Mouse (Mus musculus) intestine, embryonic 16.5 days (tissue): ENCODE results near the gene Olfr96. TPM values are rescaled to one million over a fixed set of nuclear protein-coding genes. Genes with fewer than 3 reads are reported as not detected.

Source experiments
- ATAC-seq: fragments of 200-750 bp; cut with Nextera tagmentation; 2 replicates; pipeline ENCODE4 v1.8.0; 2017; ENCODE audit warnings: moderate TSS enrichment, moderate library complexity
- H3K27ac ChIP-seq: fragments of 300-500 bp; sonication (generic); 2 replicates; pipeline ENCODE4 v1.5.1; 2014; ENCODE audit warnings: mild to moderate bottlenecking, low read length
- H3K27me3 ChIP-seq: fragments of 300-500 bp; sonication (generic); replicated peaks from 2 replicates; pipeline ENCODE4 v1.6.1; 2014; ENCODE audit warnings: low read length, control low read depth, mixed read lengths; ENCODE audit not compliant: control insufficient read depth, insufficient read depth
- H3K36me3 ChIP-seq: fragments of 300-500 bp; sonication (generic); 2 replicates; pipeline ENCODE4 v1.6.1; 2014; ENCODE audit warnings: low read length, control low read depth; ENCODE audit not compliant: control insufficient read depth, insufficient read depth
- H3K4me1 ChIP-seq: fragments of 300-500 bp; sonication (generic); 2 replicates; pipeline ENCODE4 v1.6.1; 2014; ENCODE audit warnings: low read length, control low read depth, mixed read lengths; ENCODE audit not compliant: control insufficient read depth, insufficient read depth
- H3K4me2 ChIP-seq: fragments of 300-500 bp; sonication (generic); 2 replicates; pipeline ENCODE4 v1.6.1; 2014; ENCODE audit warnings: low read depth, low read length, control low read depth
- H3K4me3 ChIP-seq: fragments of 300-500 bp; sonication (generic); 2 replicates; pipeline ENCODE4 v1.5.1; 2014; ENCODE audit warnings: mild to moderate bottlenecking, low read length
- H3K9ac ChIP-seq: fragments of 300-500 bp; sonication (generic); 2 replicates; pipeline ENCODE4 v1.6.1; 2014; ENCODE audit warnings: low read depth, low read length
- H3K9me3 ChIP-seq: fragments of 300-500 bp; sonication (generic); 2 replicates; pipeline ENCODE4 v1.6.1; 2016; ENCODE audit warnings: low read length, control low read depth; ENCODE audit not compliant: control insufficient read depth
- WGBS: fragments of 180-500 bp; shearing (Covaris S2); extraction: QIAGEN DNeasy Blood & Tissue Kit; methylation state at CpG from one replicate; pipeline ENCODE4 v1.1.7; 2014; 5-methylcytosine and 5-hydroxymethylcytosine counted together
- polyA plus RNA-seq: library from polyadenylated mRNA; unstranded; fragments of >200 nt; fragmentation: Nextera tagmentation; extraction: Ambion mirVana; gene quantifications from 2 replicates; pipeline ENCODE4 v1.2.1, GENCODE M21; 2015

Gene Olfr96
- polyA plus RNA-seq, 1 experiment from 2014 or later = not detected

DNA sequence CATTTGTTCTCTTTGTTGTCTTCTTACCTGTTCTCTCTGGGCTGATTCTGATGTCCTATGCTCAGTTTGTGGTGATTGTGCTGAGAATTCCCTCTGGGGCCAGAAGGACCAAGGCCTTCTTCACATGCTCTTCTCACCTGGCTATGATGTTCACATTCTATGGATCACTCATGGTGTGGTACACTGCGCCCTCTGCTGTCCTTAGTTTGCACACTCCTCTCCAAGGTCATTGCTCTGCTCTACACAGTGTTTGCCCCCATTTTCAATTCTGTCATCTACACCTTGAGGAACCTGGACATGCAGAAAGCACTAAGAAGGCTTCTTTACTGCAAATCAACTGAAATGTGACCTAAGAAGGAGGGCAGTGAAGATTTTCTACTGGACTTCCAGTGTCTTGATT lies 30.6 kb downstream of the Olfr96 start:
- H3K4me3 ChIP-seq = no peak overlapping the region
- 12% methylated on average over 1 of the region's 1 CpGs for WGBS
- H3K4me1 ChIP-seq = no peaks in the 10 kb centered on the region
- ATAC-seq = no peak
- H3K36me3 ChIP-seq = no peaks in the 10 kb centered on the region
- H3K9ac ChIP-seq = no peak overlapping the region
- no peak overlapping the region for H3K27ac ChIP-seq
- no peaks in the 10 kb centered on the region for H3K27me3 ChIP-seq
- no peak overlapping the region for H3K4me2 ChIP-seq
- H3K9me3 ChIP-seq = no peaks in the 10 kb centered on the region

DNA sequence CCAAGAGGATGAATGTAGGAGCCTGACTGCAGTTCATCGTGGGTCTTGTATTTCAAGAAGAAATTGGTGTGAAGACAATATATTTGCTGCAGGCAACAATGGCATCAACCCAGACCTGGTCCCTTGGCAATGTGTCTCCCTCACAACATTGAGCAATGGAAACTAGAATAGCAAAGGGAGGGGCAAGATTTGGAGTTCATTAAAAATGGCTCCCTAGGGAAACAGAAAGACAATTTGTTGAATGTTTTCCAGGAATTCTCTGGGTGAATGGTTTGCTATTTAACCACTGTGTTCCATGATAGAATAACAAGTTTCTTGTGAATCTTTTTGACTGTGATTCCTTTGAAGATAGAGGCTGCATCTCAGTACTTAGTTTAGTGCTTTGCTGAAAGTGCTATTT lies 43.7 kb downstream of the Olfr96 start, which contains the start of gene Olfr98:
Gene Olfr98 (minus strand): TSS at position 124 of the 400 bp plus-strand sequence.
- Histone ChIP-seq H3K27me3 (no peaks in the 10 kb centered on the region), H3K9ac (no peak within 1 kb of the TSS), H3K9me3 (no peaks in the 10 kb centered on the region), H3K4me2 (no peak within 1 kb of the TSS), H3K4me3 (no peak within 1 kb of the TSS), H3K36me3 (no peaks in the 10 kb centered on the region), H3K4me1 (no peaks in the 10 kb centered on the region), H3K27ac (no peak within 1 kb of the TSS)
- WGBS = 77% methylated on average over 1 of the region's 1 CpGs
- no peak for ATAC-seq

DNA sequence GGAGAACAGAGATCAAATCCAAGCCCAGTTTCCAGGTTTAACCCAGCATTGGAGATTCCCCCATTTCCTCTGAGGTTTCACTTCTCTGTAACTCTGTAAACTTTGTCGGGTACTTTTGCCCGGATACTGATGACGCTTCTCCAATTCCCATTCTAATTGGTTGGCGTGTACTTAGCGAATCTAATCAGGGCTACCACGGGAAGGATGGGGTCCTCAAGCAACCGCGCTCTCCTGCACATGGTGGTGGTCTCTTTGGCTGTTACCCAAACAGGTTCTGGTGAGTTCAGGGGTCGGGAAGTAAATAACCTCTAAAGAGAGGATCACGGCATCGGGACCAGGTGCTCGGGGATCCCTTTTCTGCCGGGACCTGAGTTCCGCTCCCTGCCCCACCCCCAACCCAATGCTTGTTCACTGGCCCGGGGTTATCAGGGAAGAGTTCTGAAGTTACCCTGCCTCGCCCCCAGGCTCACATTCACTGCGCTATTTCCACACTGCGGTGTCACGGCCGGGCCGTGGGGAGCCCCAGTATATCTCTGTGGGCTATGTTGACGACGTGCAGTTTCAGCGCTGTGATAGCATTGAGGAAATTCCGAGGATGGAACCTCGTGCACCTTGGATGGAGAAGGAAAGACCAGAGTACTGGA lies 50.2 kb downstream of the Olfr96 start, which contains the start of gene H2-M3:
Gene H2-M3 (plus strand): TSS at position 163 of the 644 bp plus-strand sequence.
- under 1% methylated on average over 26 of the region's 26 CpGs for WGBS
- H3K9me3 ChIP-seq = no peaks in the 10 kb centered on the region

GRCm38 (mm10) chr17:37270702-37271092 lies 50.8 kb downstream of the Olfr96 start:
- Histone ChIP-seq H3K36me3 (no peaks in the 10 kb centered on the region), H3K9me3 (no peaks in the 10 kb centered on the region), H3K4me3 (peak overlapping the region; percentile 57), H3K27me3 (no peaks in the 10 kb centered on the region), H3K4me1 (no peaks in the 10 kb centered on the region), H3K9ac (peak overlapping the region; percentile 56), H3K4me2 (peak overlapping the region; percentile 82), H3K27ac (no peak overlapping the region)
- WGBS = 53% methylated on average over 8 of the region's 8 CpGs
- peak; percentile 68 for ATAC-seq

More for the DNA sequence above, 50.2 kb downstream of the Olfr96 start, which contains the start of gene H2-M3:
- H3K36me3 ChIP-seq = no peaks in the 10 kb centered on the region
- no peaks in the 10 kb centered on the region for H3K4me1 ChIP-seq
- peak within 1 kb of the TSS; percentile 82 for H3K4me2 ChIP-seq
- H3K4me3 ChIP-seq = peak within 1 kb of the TSS; percentile 57
- H3K27ac ChIP-seq = no peak within 1 kb of the TSS
- H3K27me3 ChIP-seq = no peaks in the 10 kb centered on the region
- ATAC-seq = peak; percentile 98
- peak within 1 kb of the TSS; percentile 56 for H3K9ac ChIP-seq

DNA sequence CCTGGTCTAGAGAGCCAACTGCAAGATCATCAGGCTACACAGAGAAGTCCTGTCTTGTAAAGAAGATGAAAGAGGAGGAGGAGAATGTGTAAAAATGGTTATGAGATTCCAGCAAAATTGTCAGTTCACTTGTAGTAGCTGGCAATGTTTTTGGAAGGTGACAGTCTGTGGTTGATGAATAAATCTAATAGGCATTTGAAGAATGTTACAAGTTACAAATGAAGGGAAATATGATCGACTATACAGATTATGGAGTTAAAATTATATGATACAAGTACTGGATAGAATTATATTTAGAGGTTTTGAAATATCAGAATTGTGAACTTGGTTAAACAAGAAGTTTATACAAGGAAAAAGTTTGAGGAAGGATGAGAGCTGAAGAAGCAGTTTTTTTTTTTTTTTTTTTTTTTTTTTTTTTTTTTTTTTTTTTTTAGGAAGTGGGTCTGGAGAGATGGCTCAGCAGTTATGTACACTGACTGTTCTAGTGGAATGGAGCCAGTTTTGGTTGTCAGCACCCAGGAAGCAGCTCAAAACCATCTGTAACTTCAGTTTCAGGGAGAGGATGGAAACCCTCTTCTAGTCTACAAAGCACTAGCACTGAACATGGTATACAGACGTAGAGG lies 55.8 kb downstream of the Olfr96 start:
- H3K27ac ChIP-seq = no peak overlapping the region
- no peak for ATAC-seq
- no peaks in the 10 kb centered on the region for H3K4me1 ChIP-seq
- no peaks in the 10 kb centered on the region for H3K27me3 ChIP-seq
- 82% methylated on average over 2 of the region's 2 CpGs for WGBS
- H3K9ac ChIP-seq = no peak overlapping the region
- no peaks in the 10 kb centered on the region for H3K9me3 ChIP-seq
- no peak overlapping the region for H3K4me2 ChIP-seq
- H3K4me3 ChIP-seq = no peak overlapping the region
- H3K36me3 ChIP-seq = no peaks in the 10 kb centered on the region

Other genes starting within 250 kb of the Olfr96 start
- gene 2410137M14Rik, start 238.9 kb upstream of the Olfr96 start, polyA plus RNA-seq = not detected in 2 replicates
- gene H2-M5, start 230.6 kb upstream of the Olfr96 start, polyA plus RNA-seq = 0.16 and 0.22 TPM in 2 replicates
- 41.3 and 43.2 TPM in 2 replicates for gene Zfp57, start 219.0 kb upstream of the Olfr96 start, polyA plus RNA-seq
- gene Mog, start 196.7 kb upstream of the Olfr96 start, polyA plus RNA-seq = not detected in 2 replicates
- gene Gabbr1, start 174.2 kb upstream of the Olfr96 start, polyA plus RNA-seq = 5.4 and 6.2 TPM in 2 replicates
- gene Olfr90, start 131.6 kb upstream of the Olfr96 start, polyA plus RNA-seq = not detected in 2 replicates
- not detected in 2 replicates for gene Olfr91, start 121.9 kb upstream of the Olfr96 start, polyA plus RNA-seq
- gene Olfr92, start 100.1 kb upstream of the Olfr96 start, polyA plus RNA-seq = not detected in 2 replicates
- not detected in 2 replicates for gene Olfr93, start 58.7 kb upstream of the Olfr96 start, polyA plus RNA-seq
- not detected in 2 replicates for gene Ubd, start 26.3 kb upstream of the Olfr96 start, polyA plus RNA-seq
- not detected in 2 replicates for gene Olfr94, start 19.2 kb upstream of the Olfr96 start, polyA plus RNA-seq
- not detected in 2 replicates for gene Olfr95, start 7.0 kb upstream of the Olfr96 start, polyA plus RNA-seq
- not detected in 2 replicates for gene Olfr97, start 17.2 kb downstream of the Olfr96 start, polyA plus RNA-seq
- not detected in 2 replicates for gene Olfr98, start 43.6 kb downstream of the Olfr96 start, polyA plus RNA-seq
- gene H2-M3, start 50.1 kb downstream of the Olfr96 start, polyA plus RNA-seq = 5.1 and 5.2 TPM in 2 replicates
- gene Olfr99, start 63.3 kb downstream of the Olfr96 start, polyA plus RNA-seq = 0.10 TPM in 1 of 2 replicates, not detected in the other
- not detected in 2 replicates for gene Olfr101, start 84.2 kb downstream of the Olfr96 start, polyA plus RNA-seq
- not detected in 2 replicates for gene Olfr102, start 96.9 kb downstream of the Olfr96 start, polyA plus RNA-seq
- gene Olfr103, start 119.6 kb downstream of the Olfr96 start, polyA plus RNA-seq = not detected in 2 replicates
- gene Olfr104-ps, start 139.4 kb downstream of the Olfr96 start, polyA plus RNA-seq = not detected in 2 replicates
- gene Olfr105-ps, start 158.9 kb downstream of the Olfr96 start, polyA plus RNA-seq = not detected in 2 replicates
- not detected in 2 replicates for gene Olfr106-ps, start 170.2 kb downstream of the Olfr96 start, polyA plus RNA-seq
- not detected in 2 replicates for gene Olfr107, start 179.1 kb downstream of the Olfr96 start, polyA plus RNA-seq
- gene Olfr108, start 225.3 kb downstream of the Olfr96 start, polyA plus RNA-seq = not detected in 2 replicates
- not detected in 2 replicates for gene Olfr109, start 238.8 kb downstream of the Olfr96 start, polyA plus RNA-seq